Mouse (Mus musculus) kidney, embryonic 16.5 days (tissue): Measurements from ENCODE around the gene Tmco4. TPM values are rescaled to one million over a fixed set of nuclear protein-coding genes. Genes with fewer than 3 reads are reported as not detected.
A peak's percentile ranks its signal among the peaks of the same experiment; 100 is the strongest.

ENCODE experiments used
- ATAC-seq: fragments of 200-750 bp; cut with Nextera tagmentation; 2 replicates; pipeline ENCODE4 v1.8.0; 2017; ENCODE audit warnings: moderate TSS enrichment; ENCODE audit not compliant: low FRiP score, low TSS enrichment
- H3K27ac ChIP-seq: fragments of 300-500 bp; sonication (generic); 2 replicates; pipeline ENCODE4 v1.5.1; 2014; ENCODE audit warnings: low read length
- H3K27me3 ChIP-seq: fragments of 300-500 bp; sonication (generic); 2 replicates; pipeline ENCODE4 v1.6.1; 2014; ENCODE audit warnings: low read length, control low read depth, mixed read lengths; ENCODE audit not compliant: insufficient read depth
- H3K36me3 ChIP-seq: fragments of 300-500 bp; sonication (generic); 2 replicates; pipeline ENCODE4 v1.6.1; 2014; ENCODE audit warnings: low read length, control low read depth, mixed read lengths; ENCODE audit not compliant: insufficient read depth
- H3K4me1 ChIP-seq: fragments of 300-500 bp; sonication (generic); 2 replicates; pipeline ENCODE4 v1.6.1; 2014; ENCODE audit warnings: low read length, control low read depth, mixed read lengths; ENCODE audit not compliant: insufficient read depth
- H3K4me2 ChIP-seq: fragments of 300-500 bp; sonication (generic); replicated peaks from 2 replicates; pipeline ENCODE4 v1.6.1; 2014; ENCODE audit warnings: low read depth, low read length
- H3K4me3 ChIP-seq: fragments of 300-500 bp; sonication (generic); 2 replicates; pipeline ENCODE4 v1.5.1; 2014; ENCODE audit warnings: mild to moderate bottlenecking, low read length
- H3K9ac ChIP-seq: fragments of 300-500 bp; sonication (generic); replicated peaks from 2 replicates; pipeline ENCODE4 v1.6.1; 2014; ENCODE audit warnings: low read length
- H3K9me3 ChIP-seq: fragments of 300-500 bp; sonication (generic); 2 replicates; pipeline ENCODE4 v1.6.1; 2016; ENCODE audit warnings: low read length, control low read depth
- WGBS: fragments of 180-500 bp; shearing (Covaris S2); extraction: QIAGEN DNeasy Blood & Tissue Kit; methylation state at CpG from one replicate; pipeline ENCODE4 v1.1.7; 2014; 5-methylcytosine and 5-hydroxymethylcytosine counted together
- polyA plus RNA-seq: library from polyadenylated mRNA; unstranded; fragments of >200 nt; fragmentation: Nextera tagmentation; extraction: Ambion mirVana; gene quantifications from 2 replicates; pipeline ENCODE4 v1.2.1, GENCODE M21; 2015

The Tmco4 gene
- polyA plus RNA-seq, 1 experiment from 2014 or later, result 8.8 TPM

GRCm38 (mm10) chr4:139091478-139092355 lies 119.0 kb downstream of the Tmco4 start:
- Histone ChIP-seq H3K9me3 (peaks cover 6% of the 10 kb centered on the region), H3K4me3 (peak overlapping the region; percentile 53), H3K27me3 (peaks cover 8% of the 10 kb centered on the region), H3K36me3 (no peaks in the 10 kb centered on the region), H3K9ac (peak overlapping the region; percentile 89), H3K4me1 (peaks cover 27% of the 10 kb centered on the region), H3K4me2 (peak overlapping the region; percentile 98), H3K27ac (no peak overlapping the region)
- 5% methylated on average over 28 of the region's 28 CpGs for WGBS
- ATAC-seq, result no peak

DNA sequence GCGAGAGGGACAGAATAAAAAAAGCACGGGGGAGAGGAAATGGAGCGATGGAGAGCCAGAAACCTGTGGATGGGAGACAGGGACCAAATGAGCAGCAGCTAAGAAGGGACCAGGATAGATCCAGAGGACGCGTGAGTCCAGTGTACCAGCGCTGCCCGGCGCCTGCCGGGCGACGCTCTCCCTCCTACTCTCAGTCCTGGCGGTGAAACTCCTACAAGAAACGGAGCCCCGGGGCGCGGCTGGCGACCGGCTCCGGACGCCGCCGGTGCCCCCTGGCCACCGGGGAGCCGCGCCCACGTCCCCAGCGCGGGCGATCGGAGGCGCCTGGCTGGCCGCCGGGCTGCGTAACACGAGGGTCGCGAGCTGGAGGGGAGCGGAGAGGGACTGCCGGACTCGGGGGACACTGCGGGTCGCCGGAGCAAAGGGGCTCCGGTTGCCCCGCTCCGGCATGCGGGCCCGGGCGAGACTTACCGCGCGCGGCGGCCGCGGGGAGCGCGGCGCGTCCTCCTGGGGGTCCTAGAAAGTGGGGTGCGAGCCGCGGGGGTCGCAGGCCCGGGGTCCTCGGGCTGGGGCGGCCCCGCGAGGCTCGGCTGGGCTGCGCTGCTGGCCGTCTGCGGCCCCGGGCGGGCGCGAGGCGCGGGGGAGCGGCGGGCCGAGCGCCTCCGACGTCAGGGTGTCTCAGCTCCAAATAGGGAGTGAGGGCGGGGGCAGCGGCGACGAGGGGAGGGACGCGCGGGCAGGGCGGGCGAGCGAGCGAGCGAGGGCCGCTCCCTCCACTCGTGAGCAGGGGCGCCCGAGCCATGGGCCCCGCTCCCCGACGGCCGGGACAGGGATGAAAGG lies 119.9 kb downstream of the Tmco4 start, which contains the start of gene Nbl1:
TSS of gene Nbl1 (minus strand) at position 638 of the 840 bp plus-strand sequence.
- Histone ChIP-seq H3K4me1 (peaks cover 27% of the 10 kb centered on the region), H3K36me3 (no peaks in the 10 kb centered on the region), H3K4me2 (peak within 1 kb of the TSS; percentile 98), H3K9me3 (peaks cover 6% of the 10 kb centered on the region), H3K9ac (peak within 1 kb of the TSS; percentile 89), H3K27me3 (peaks cover 8% of the 10 kb centered on the region), H3K27ac (peak within 1 kb of the TSS; percentile 0; the same call in 1 of the 2 replicates), H3K4me3 (peak within 1 kb of the TSS; percentile 53)
- WGBS, result under 1% methylated on average over 71 of the region's 105 CpGs
- peak; percentile 53 for ATAC-seq

DNA sequence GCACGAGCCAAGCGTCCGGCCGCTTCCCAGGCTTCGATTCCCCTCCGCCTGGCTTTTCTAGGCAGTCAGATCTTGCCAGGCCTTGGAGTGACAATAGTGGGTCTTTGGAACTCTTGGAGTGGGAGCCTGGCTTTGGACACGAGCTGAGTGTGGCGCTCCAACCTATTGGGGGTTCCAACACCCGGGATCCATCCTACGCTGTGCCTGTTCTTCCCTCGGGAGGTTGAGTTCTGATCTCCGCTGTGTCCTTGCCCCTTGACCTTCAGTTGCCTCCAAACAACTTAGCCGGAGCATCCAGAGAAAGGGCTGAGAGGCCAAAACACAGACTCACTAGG lies 120.5 kb downstream of the Tmco4 start:
- peak; percentile 32; the same call in 1 of the 2 replicates for ATAC-seq
- H3K27me3 ChIP-seq, result peaks cover 8% of the 10 kb centered on the region
- peaks cover 27% of the 10 kb centered on the region for H3K4me1 ChIP-seq
- 26% methylated on average over 13 of the region's 13 CpGs for WGBS
- no peaks in the 10 kb centered on the region for H3K36me3 ChIP-seq
- H3K9ac ChIP-seq, result peak overlapping the region; percentile 89
- no peak overlapping the region for H3K27ac ChIP-seq
- peak overlapping the region; percentile 53 for H3K4me3 ChIP-seq
- H3K9me3 ChIP-seq, result peaks cover 6% of the 10 kb centered on the region
- H3K4me2 ChIP-seq, result peak overlapping the region; percentile 98

- ATAC-seq, result no peak
Observed at GRCm38 (mm10) chr4:139095406-139095805, 122.7 kb downstream of the Tmco4 start.

DNA sequence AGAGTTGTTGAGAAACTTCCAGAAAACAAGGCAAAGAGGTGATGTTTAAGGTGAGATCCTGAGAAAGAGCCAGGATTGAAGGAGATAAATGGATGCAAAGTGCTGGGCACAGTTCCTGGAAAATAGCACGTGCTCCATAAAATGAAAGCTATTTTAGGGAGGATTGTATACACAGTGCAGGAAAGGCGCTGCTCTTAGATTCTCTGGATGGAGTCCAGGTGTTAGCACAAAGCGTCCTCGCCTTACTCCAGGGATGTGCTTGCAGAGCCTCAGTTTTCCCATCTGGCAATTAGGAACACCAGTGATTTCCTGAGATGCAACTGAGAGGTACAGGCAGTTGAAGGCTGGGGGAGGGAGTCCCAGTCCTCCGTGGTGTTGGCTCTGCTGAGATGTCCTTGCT lies 123.5 kb downstream of the Tmco4 start:
- ATAC-seq, result no peak
- 22% methylated on average over 5 of the region's 5 CpGs for WGBS
- Histone ChIP-seq H3K27ac (no peak overlapping the region), H3K9ac (no peak overlapping the region), H3K9me3 (peaks cover 6% of the 10 kb centered on the region), H3K4me1 (peaks cover 20% of the 10 kb centered on the region), H3K4me3 (no peak overlapping the region), H3K36me3 (no peaks in the 10 kb centered on the region), H3K27me3 (peaks cover 7% of the 10 kb centered on the region), H3K4me2 (no peak overlapping the region)

More at GRCm38 (mm10) chr4:139095406-139095805, 122.7 kb downstream of the Tmco4 start:
- WGBS, result 20% methylated on average over 1 of the region's 1 CpGs
- H3K36me3 ChIP-seq, result no peaks in the 10 kb centered on the region
- no peak overlapping the region; the same call in 1 of the 2 replicates for H3K27ac ChIP-seq
- H3K4me3 ChIP-seq, result no peak overlapping the region
- H3K4me1 ChIP-seq, result peaks cover 27% of the 10 kb centered on the region
- peaks cover 6% of the 10 kb centered on the region for H3K9me3 ChIP-seq
- H3K4me2 ChIP-seq, result no peak overlapping the region
- H3K27me3 ChIP-seq, result peaks cover 8% of the 10 kb centered on the region
- no peak overlapping the region for H3K9ac ChIP-seq

- WGBS, result 91% methylated on average over 8 of the region's 8 CpGs
- no peak overlapping the region for H3K4me2 ChIP-seq
- peaks cover 24% of the 10 kb centered on the region for H3K36me3 ChIP-seq
- no peak for ATAC-seq
- H3K4me1 ChIP-seq, result peaks cover 3% of the 10 kb centered on the region; the same call in 1 of the 2 replicates
- H3K9ac ChIP-seq, result no peak overlapping the region
- H3K4me3 ChIP-seq, result no peak overlapping the region
- H3K27me3 ChIP-seq, result no peaks in the 10 kb centered on the region
- no peak overlapping the region for H3K27ac ChIP-seq
- no peaks in the 10 kb centered on the region for H3K9me3 ChIP-seq
Observed at GRCm38 (mm10) chr4:139100326-139100725, 127.6 kb downstream of the Tmco4 start.

DNA sequence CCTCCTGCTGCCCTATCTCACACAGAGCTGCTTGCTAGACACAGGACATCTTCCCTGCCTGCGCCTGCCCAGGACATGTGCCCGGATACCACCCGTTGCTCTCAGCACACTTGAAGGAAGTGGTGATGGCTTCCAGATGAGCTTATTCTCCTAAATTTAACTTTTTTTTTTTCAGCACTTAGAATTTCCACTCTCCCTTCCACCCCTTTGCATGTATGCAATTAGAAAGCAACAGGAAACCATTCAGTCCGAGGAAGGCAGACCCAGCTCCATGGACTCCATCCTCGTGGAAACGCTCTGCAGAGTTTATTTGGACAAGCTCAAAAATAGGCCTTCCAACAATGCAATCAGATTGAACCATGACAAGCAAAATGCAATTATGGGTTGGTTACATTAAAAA lies 128.9 kb downstream of the Tmco4 start:
- WGBS, result 87% methylated on average over 6 of the region's 6 CpGs
- Histone ChIP-seq H3K4me3 (no peak overlapping the region), H3K4me1 (no peaks in the 10 kb centered on the region), H3K9me3 (no peaks in the 10 kb centered on the region), H3K4me2 (no peak overlapping the region), H3K27ac (no peak overlapping the region), H3K9ac (no peak overlapping the region), H3K36me3 (peaks cover 24% of the 10 kb centered on the region), H3K27me3 (no peaks in the 10 kb centered on the region)
- ATAC-seq, result no peak

- no peak overlapping the region for H3K9ac ChIP-seq
- 86% methylated on average over 1 of the region's 1 CpGs for WGBS
- no peak for ATAC-seq
- no peak overlapping the region for H3K4me3 ChIP-seq
- peaks cover 5% of the 10 kb centered on the region for H3K4me1 ChIP-seq
- H3K4me2 ChIP-seq, result no peak overlapping the region
- no peak overlapping the region for H3K27ac ChIP-seq
- H3K27me3 ChIP-seq, result no peaks in the 10 kb centered on the region
- no peaks in the 10 kb centered on the region for H3K9me3 ChIP-seq
- peaks cover 24% of the 10 kb centered on the region for H3K36me3 ChIP-seq
Observed at GRCm38 (mm10) chr4:139105453-139105852, 132.8 kb downstream of the Tmco4 start.
